Mouse (Mus musculus): Measurements from ENCODE around the gene Gm5169.
"Not testable (repeated sequence)": the region's sequence is repeated elsewhere in the genome, so short reads cannot be mapped to it uniquely, and the experiment has no call there.

Gm5169 gene

DNA sequence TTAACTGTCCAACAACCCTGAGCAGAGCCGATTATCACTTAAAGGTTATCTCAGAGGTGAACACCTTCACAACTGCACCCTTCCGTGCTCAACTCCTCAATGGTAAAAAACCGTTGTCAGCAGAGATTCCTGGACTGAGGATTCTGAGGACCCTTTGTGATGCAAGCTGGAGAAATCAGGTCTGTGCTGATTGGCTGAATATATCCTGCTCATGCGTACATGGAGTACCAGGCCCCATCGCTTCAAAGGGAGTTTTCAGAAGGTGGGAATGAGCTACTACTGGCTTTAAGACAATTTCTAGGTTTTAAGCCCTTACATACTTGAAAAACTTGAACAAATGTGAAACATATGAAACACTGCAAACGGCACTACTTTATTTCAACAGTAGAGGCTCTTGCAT, at the start of gene Gm5169:
Gene Gm5169, minus strand, starts transcription at position 101 of the 400 bp plus-strand sequence.
- not testable (repeated sequence) for DNase-seq (ENCODE audit: low read depth, low spot score)

DNA sequence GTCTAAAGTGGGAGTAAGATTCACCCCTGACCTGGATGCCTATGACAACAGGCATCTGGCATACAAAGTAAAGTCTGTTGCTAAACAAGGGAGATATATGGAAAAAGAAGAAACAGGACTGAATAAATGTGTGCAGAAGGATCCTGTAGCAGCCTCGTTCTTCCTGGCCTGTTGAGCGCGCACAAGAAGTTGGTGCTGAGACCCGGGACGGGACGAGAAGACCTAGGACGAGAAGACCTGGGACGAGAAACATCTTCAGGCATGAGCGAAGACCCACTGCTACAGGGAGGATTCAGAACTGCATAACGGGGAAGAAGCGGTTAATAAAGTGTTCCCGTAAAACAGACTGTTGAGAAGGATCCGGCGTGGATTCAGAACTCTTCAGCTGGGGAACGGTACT, 46.2 kb upstream of the Gm5169 start:
- not testable (repeated sequence) for DNase-seq (ENCODE audit: low read depth, low spot score)

Measured in c-Kit-negative CD71-positive TER-119-positive erythroid progenitor cells, embryonic 14.5 days (primary cell).